11 mouse cellular contexts compared by ENCODE assay signal in the genomic region with DNA sequence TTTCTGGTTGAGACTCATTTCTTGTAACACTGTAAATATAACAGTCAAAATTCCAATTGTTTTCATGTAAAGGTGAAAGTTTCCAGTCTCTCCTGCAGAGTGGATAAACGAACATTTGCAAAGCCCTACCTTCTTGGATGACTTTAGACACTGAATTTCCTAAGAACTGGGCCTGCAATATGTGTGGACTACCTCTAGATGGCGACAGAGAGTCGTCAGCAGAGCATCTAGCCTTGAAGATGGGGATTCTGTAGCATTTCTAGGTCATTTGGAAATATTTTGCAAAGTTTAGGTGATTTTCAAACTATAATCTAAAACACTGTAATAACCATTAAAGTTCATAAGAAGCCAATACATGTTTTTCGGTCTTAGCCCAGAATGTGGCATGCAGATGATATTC. TPM values are rescaled to one million over a fixed set of nuclear protein-coding genes. Genes with fewer than 3 reads are reported as not detected.
DNase-seq lines count a peak whose midpoint lies in the region; ATAC-seq and TF ChIP-seq lines count a peak whose summit lies in the region.
"Had no signal": no experiment of that assay in that cellular context is flagged by ENCODE, and none has a peak within 500 bp of the region (broad histone marks: within the 10 kb centered on the region; RNA-seq: fewer than 3 reads in every experiment).

No protein-coding gene starts in this region.

- H3K4me1 ChIP-seq in liver, embryonic 14.5 days (replicated peaks; ENCODE audit: control insufficient read depth in 2 of 2, insufficient read depth in 2 of 2, low read length in 1 of 2) = no peaks in the 10 kb centered on the region
- no peaks in the 10 kb centered on the region for H3K4me1 ChIP-seq in liver, embryonic 11.5 days (replicated peaks; ENCODE audit: control insufficient read depth, insufficient read depth, low read length)
- H3K4me1 ChIP-seq in ES-E14 (ENCODE audit: control insufficient read depth in 2 of 2, insufficient read depth in 2 of 2, low read length in 2 of 2, poor library complexity in 1 of 2) = no peaks in the 10 kb centered on the region
- H3K4me1 ChIP-seq in embryonic fibroblast, embryonic 13.5 days (ENCODE audit: control insufficient read depth, insufficient read depth, low read length) = peaks cover 2% of the 10 kb centered on the region; the same call in 1 of the 2 replicates

- H3K27ac ChIP-seq in liver, embryonic 14.5 days = no peak overlapping the region
- no peak overlapping the region for H3K27ac ChIP-seq in liver, embryonic 11.5 days (ENCODE audit: low read depth, low read length)
- H3K27ac ChIP-seq in ES-E14 (ENCODE audit: insufficient read depth, low read depth, low read length, poor library complexity, severe bottlenecking) = no peak overlapping the region
- H3K27ac ChIP-seq in embryonic fibroblast, embryonic 13.5 days (ENCODE audit: insufficient read depth, low read length) = no peak overlapping the region
- H3K27ac ChIP-seq: limb, embryonic 15.5 days; midbrain, embryonic 12.5 days had no signal

- TF ChIP-seq EP300 in liver, embryonic 14.5 days (IDR thresholded peaks at IDR 0.05; ENCODE audit: low read depth) = no peak

- no peak overlapping the region for H3K9ac ChIP-seq in liver, embryonic 14.5 days (replicated peaks)
- no peak overlapping the region for H3K9ac ChIP-seq in liver, embryonic 11.5 days (ENCODE audit: low read depth, low read length)
- H3K9ac ChIP-seq in ES-E14 (ENCODE audit: insufficient read depth, low read depth, low read length, poor library complexity, severe bottlenecking) = no peak overlapping the region
- H3K9ac ChIP-seq: limb, embryonic 15.5 days; midbrain, embryonic 12.5 days had no signal

- no peaks in the 10 kb centered on the region for H3K36me3 ChIP-seq in liver, embryonic 14.5 days (replicated peaks; ENCODE audit: control insufficient read depth, insufficient read depth, low read depth)
- H3K36me3 ChIP-seq in liver, embryonic 11.5 days (ENCODE audit: control insufficient read depth, insufficient read depth, low read length) = no peaks in the 10 kb centered on the region
- no peaks in the 10 kb centered on the region for H3K36me3 ChIP-seq in ES-E14 (ENCODE audit: control insufficient read depth, insufficient read depth, low read length, poor library complexity, severe bottlenecking)
- H3K36me3 ChIP-seq: limb, embryonic 15.5 days; midbrain, embryonic 12.5 days had no signal

- no peak for ATAC-seq in liver, embryonic 14.5 days (ENCODE audit: insufficient read depth)
- ATAC-seq in liver, embryonic 11.5 days (replicated peaks; ENCODE audit: low FRiP score) = no peak

- no peak for TF ChIP-seq POLR2A in embryonic fibroblast, embryonic 13.5 days (IDR thresholded peaks at IDR 0.05; ENCODE audit: low read depth, low read length)

- peak; percentile 79 for TF ChIP-seq CTCF in liver, embryonic 14.5 days (IDR thresholded peaks at IDR 0.05; ENCODE audit: low read depth)
- peak; percentile 20; the same call in 1 of the 2 replicates for TF ChIP-seq CTCF in embryonic fibroblast, embryonic 13.5 days (IDR thresholded peaks at IDR 0.05; ENCODE audit: borderline replicate concordance, insufficient read depth, low read length)

- no peak overlapping the region for H3K4me3 ChIP-seq in liver, embryonic 14.5 days (ENCODE audit: insufficient read depth in 1 of 2, low read depth in 2 of 2, low read length in 2 of 2)
- H3K4me3 ChIP-seq in liver, embryonic 11.5 days (ENCODE audit: low read depth, low read length) = no peak overlapping the region
- no peak overlapping the region for H3K4me3 ChIP-seq in ES-E14 (ENCODE audit: insufficient read depth in 1 of 2, low read depth in 1 of 2, low read length in 2 of 2, poor library complexity in 1 of 2, severe bottlenecking in 1 of 2)
- H3K4me3 ChIP-seq in embryonic fibroblast, embryonic 13.5 days (ENCODE audit: insufficient read depth, low read length) = no peak overlapping the region
- H3K4me3 ChIP-seq: limb, embryonic 15.5 days; midbrain, embryonic 12.5 days had no signal

- H3K4me2 ChIP-seq in liver, embryonic 14.5 days (ENCODE audit: low read depth) = no peak overlapping the region
- no peak overlapping the region for H3K4me2 ChIP-seq in liver, embryonic 11.5 days
- H3K4me2 ChIP-seq: limb, embryonic 15.5 days; midbrain, embryonic 12.5 days had no signal

- DNase-seq in embryo, embryonic 10.5 days (ENCODE audit: low spot score) = peak; percentile 73
- DNase-seq in embryo, embryonic 11 days = no peak
- no peak for DNase-seq in liver, embryonic 14.5 days (ENCODE audit: low read depth in 3 of 3, low spot score in 3 of 3)
- DNase-seq in liver, embryonic 11.5 days (ENCODE audit: low spot score) = no peak
- peak; percentile 38 for DNase-seq in ES-E14 (ENCODE audit: low read depth, low spot score)
- no peak for DNase-seq in spleen, adult 18-20 months
- DNase-seq in ovary, postnatal 14 days (ENCODE audit: low spot score) = no peak
- DNase-seq: adrenal gland, postnatal 25 days had no signal

- no peaks in the 10 kb centered on the region for H3K9me3 ChIP-seq in liver, embryonic 14.5 days (ENCODE audit: control insufficient read depth, low read length)
- no peaks in the 10 kb centered on the region for H3K9me3 ChIP-seq in liver, embryonic 11.5 days (ENCODE audit: control insufficient read depth, low read length)
- H3K9me3 ChIP-seq in ES-E14 (ENCODE audit: control insufficient read depth, insufficient read depth, low read depth, low read length) = no peaks in the 10 kb centered on the region
- H3K9me3 ChIP-seq: limb, embryonic 15.5 days; midbrain, embryonic 12.5 days had no signal

- in situ Hi-C loops in ES-E14 (cut with MboI; ENCODE audit: low sequenced_read_pairs in 2 of 2, unreplicated experiment in 2 of 2) = no loop called here

- peaks cover 14% of the 10 kb centered on the region for H3K27me3 ChIP-seq in liver, embryonic 14.5 days (ENCODE audit: control insufficient read depth, insufficient read depth, low read length)
- H3K27me3 ChIP-seq in liver, embryonic 11.5 days (replicated peaks; ENCODE audit: control insufficient read depth, insufficient read depth, low read length) = peaks cover 32% of the 10 kb centered on the region

- WGBS in liver, embryonic 14.5 days (ENCODE audit: insufficient replicate concordance) = 27% methylated on average over 4 of the region's 4 CpGs
- WGBS in liver, embryonic 11.5 days = 32% methylated on average over 4 of the region's 4 CpGs

TF ChIP-seq in ES-E14, 5 proteins besides CTCF, POLR2A, EP300 and RAD21:
- TF ChIP-seq HCFC1 (IDR thresholded peaks at IDR 0.05; ENCODE audit: borderline replicate concordance, insufficient read depth, low read length) = no peak
- TF ChIP-seq MAFK (IDR thresholded peaks at IDR 0.05; ENCODE audit: insufficient read depth, low read depth, low read length) = no peak
- TF ChIP-seq ZNF384 (IDR thresholded peaks at IDR 0.05; ENCODE audit: low read depth, low read length) = no peak
- TF ChIP-seq ZC3H11A (IDR thresholded peaks at IDR 0.05; ENCODE audit: borderline replicate concordance, low read depth, low read length) = no peak
- no peak for TF ChIP-seq CHD2 (IDR thresholded peaks at IDR 0.05; ENCODE audit: low read depth, low read length)

RNA-seq across cellular contexts. Expression of gene Adamts18, which starts 3.1 kb away (rescaled TPM):
- polyA plus RNA-seq in liver, embryonic 14.5 days (2012; rRNA removed) = 0.04 and 0.15 TPM in 2 replicates
- 0.06 TPM in 1 of 2 replicates, not detected in the other for polyA plus RNA-seq in liver, embryonic 14.5 days (2014; fragmentation: Nextera tagmentation; extraction: Ambion mirVana)
- polyA plus RNA-seq in liver, embryonic 11.5 days (2014; fragmentation: Nextera tagmentation; extraction: Ambion mirVana) = 1.7 and 1.8 TPM in 2 replicates
- total RNA-seq in ES-E14 (2012; rRNA removed) = not detected in 2 replicates
- 0.30 and 0.45 TPM in 2 replicates for polyA plus RNA-seq in embryonic fibroblast, embryonic 13.5 days (2011; ENCODE audit: insufficient read length, low read depth, missing spikeins)
- total RNA-seq: adrenal gland, postnatal 25 days had no signal

Comparison
In these comparisons a context has a peak if more than half of its experiments do, and no peak if none do; other contexts are left out.
1. DNase-seq: peak in embryo, embryonic 10.5 days (single experiment) and ES-E14 (single experiment); none in embryo, embryonic 11 days (single experiment), liver, embryonic 14.5 days (0 of 3), liver, embryonic 11.5 days (single experiment), spleen, adult 18-20 months (0 of 2) and ovary, postnatal 14 days (single experiment).